Mouse (Mus musculus): ENCODE data around the gene Zswim8.

GRCm38 (mm10) chr14:20695761-20696520, 11.4 kb upstream of the Zswim8 start:
- TF ChIP-seq CTCF (conservative IDR thresholded peaks at IDR 0.05; ENCODE audit: low read length) (no peak), NANOG (IDR thresholded peaks at IDR 0.05; ENCODE audit: borderline replicate concordance, low read length) (no peak), POU5F1 (IDR thresholded peaks at IDR 0.05; ENCODE audit: borderline replicate concordance, low read length) (no peak)

All from E14TG2a.4 (cell line).